Mouse (Mus musculus) liver, embryonic 14.5 days (tissue): ENCODE results near the gene Cavin1.

Experiments
- CTCF ChIP-seq: IDR thresholded peaks from 2 replicates; pipeline ENCODE4 v1.5.1; 2016; ENCODE audit warnings: antibody characterized with exemption, low read depth, control low read depth
- EP300 ChIP-seq: IDR thresholded peaks from 2 replicates; pipeline ENCODE4 v1.6.1; 2016; ENCODE audit warnings: antibody characterized with exemption, low read depth

DNA sequence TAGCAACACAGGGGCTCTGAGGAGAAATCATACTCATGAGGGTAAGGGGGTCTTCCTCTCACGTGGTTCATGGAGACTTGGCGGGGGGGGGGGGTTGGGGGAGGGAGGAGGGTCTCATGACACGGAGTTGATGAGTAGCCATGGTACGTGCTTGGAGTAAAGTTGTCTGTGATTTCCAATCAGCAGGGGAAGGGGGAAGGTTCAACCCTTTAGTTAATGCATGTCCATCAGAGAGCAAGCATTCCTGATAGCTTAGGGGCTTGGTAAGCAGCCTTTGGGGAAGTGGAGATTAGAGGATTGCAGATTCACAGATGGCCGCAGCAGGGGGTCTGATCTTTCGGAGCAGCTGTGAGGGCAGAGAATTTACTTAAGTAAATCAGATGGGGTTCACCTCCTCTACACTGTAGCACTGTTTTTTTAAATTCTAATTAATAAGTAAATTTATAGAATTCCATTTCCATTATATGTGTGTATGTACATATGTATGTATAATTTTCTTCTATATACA, 20.4 kb upstream of the Cavin1 start:
- no peak for TF ChIP-seq EP300
- no peak for TF ChIP-seq CTCF
